Mouse (Mus musculus): ENCODE data around the gene Abhd17c. TPM values are rescaled to one million over a fixed set of nuclear protein-coding genes. Genes with fewer than 3 reads are reported as not detected.
A peak's percentile ranks its signal among the peaks of the same experiment; 100 is the strongest.

Gene Abhd17c
- total and polyA plus RNA-seq, 2 experiments from 2014 or later: 67.4 to 89.7 TPM

GRCm38 (mm10) chr7:84153821-84154220 is 2.1 kb upstream of the Abhd17c start:
- ATAC-seq: no peak
- 89% methylated on average over 4 of the region's 4 CpGs for WGBS

GRCm38 (mm10) chr7:84152821-84153220 is 1.1 kb upstream of the Abhd17c start:
- peak overlapping the region; percentile 88; the same call in 1 of the 2 replicates for H3K4me2 ChIP-seq (ENCODE audit: low read depth, low read length)

More at GRCm38 (mm10) chr7:84153821-84154220, 2.1 kb upstream of the Abhd17c start:
- H3K4me3 ChIP-seq (ENCODE audit: low read length): no peak overlapping the region
- TF ChIP-seq CTCF (IDR thresholded peaks at IDR 0.05; ENCODE audit: low read depth): no peak
- no peak overlapping the region for H3K4me2 ChIP-seq (ENCODE audit: low read depth, low read length)
- H3K9ac ChIP-seq (replicated peaks; ENCODE audit: low read length): no peak overlapping the region
- no peak for DNase-seq (ENCODE audit: low spot score)
- H3K27me3 ChIP-seq (ENCODE audit: insufficient read depth, low read length): no peaks in the 10 kb centered on the region
- H3K9me3 ChIP-seq (ENCODE audit: low read length): no peaks in the 10 kb centered on the region
- H3K36me3 ChIP-seq (ENCODE audit: insufficient read depth, low read length): no peaks in the 10 kb centered on the region
- H3K4me1 ChIP-seq (ENCODE audit: insufficient read depth, low read length): peaks cover 15% of the 10 kb centered on the region
- no peak overlapping the region for H3K27ac ChIP-seq

GRCm38 (mm10) chr7:84152374-84152773 is 681 bp upstream of the Abhd17c start:
- ATAC-seq (no peak), DNase-seq (ENCODE audit: low spot score) (no peak)
- peaks cover 15% of the 10 kb centered on the region for H3K4me1 ChIP-seq (ENCODE audit: insufficient read depth, low read length)
- peak overlapping the region; percentile 92 for H3K4me3 ChIP-seq (ENCODE audit: low read length)
- H3K27ac ChIP-seq: no peak overlapping the region
- WGBS: 50% methylated on average over 6 of the region's 6 CpGs
- H3K9me3 ChIP-seq (ENCODE audit: low read length): no peaks in the 10 kb centered on the region
- H3K36me3 ChIP-seq (ENCODE audit: insufficient read depth, low read length): no peaks in the 10 kb centered on the region
- peak overlapping the region; percentile 88 for H3K4me2 ChIP-seq (ENCODE audit: low read depth, low read length)
- TF ChIP-seq CTCF (IDR thresholded peaks at IDR 0.05; ENCODE audit: low read depth): no peak
- H3K9ac ChIP-seq (replicated peaks; ENCODE audit: low read length): peak overlapping the region; percentile 87
- H3K27me3 ChIP-seq (ENCODE audit: insufficient read depth, low read length): no peaks in the 10 kb centered on the region

More at GRCm38 (mm10) chr7:84152821-84153220, 1.1 kb upstream of the Abhd17c start:
- ATAC-seq (no peak), DNase-seq (ENCODE audit: low spot score) (no peak)
- Histone ChIP-seq H3K9ac (replicated peaks; ENCODE audit: low read length) (no peak overlapping the region), H3K4me3 (ENCODE audit: low read length) (peak overlapping the region; percentile 92; the same call in 1 of the 2 replicates), H3K27ac (no peak overlapping the region), H3K4me1 (ENCODE audit: insufficient read depth, low read length) (peaks cover 15% of the 10 kb centered on the region), H3K36me3 (ENCODE audit: insufficient read depth, low read length) (no peaks in the 10 kb centered on the region), H3K9me3 (ENCODE audit: low read length) (no peaks in the 10 kb centered on the region), H3K27me3 (ENCODE audit: insufficient read depth, low read length) (no peaks in the 10 kb centered on the region)
- 71% methylated on average over 4 of the region's 4 CpGs for WGBS
- TF ChIP-seq CTCF (IDR thresholded peaks at IDR 0.05; ENCODE audit: low read depth): no peak

- under 1% methylated on average over 42 of the region's 55 CpGs for WGBS
- H3K27ac ChIP-seq: peak overlapping the region; percentile 95
- peak overlapping the region; percentile 87 for H3K9ac ChIP-seq (replicated peaks; ENCODE audit: low read length)
- H3K4me3 ChIP-seq (ENCODE audit: low read length): peak overlapping the region; percentile 92
- H3K27me3 ChIP-seq (ENCODE audit: insufficient read depth, low read length): no peaks in the 10 kb centered on the region
- no peaks in the 10 kb centered on the region for H3K9me3 ChIP-seq (ENCODE audit: low read length)
- H3K4me2 ChIP-seq (ENCODE audit: low read depth, low read length): peak overlapping the region; percentile 88
- no peaks in the 10 kb centered on the region for H3K36me3 ChIP-seq (ENCODE audit: insufficient read depth, low read length)
- no peak for TF ChIP-seq CTCF (IDR thresholded peaks at IDR 0.05; ENCODE audit: low read depth)
- DNase-seq (ENCODE audit: low spot score) (peak; percentile 98), ATAC-seq (peak; percentile 96)
- peaks cover 15% of the 10 kb centered on the region for H3K4me1 ChIP-seq (ENCODE audit: insufficient read depth, low read length)
Measured at GRCm38 (mm10) chr7:84151960-84152334, 254 bp upstream of the Abhd17c start.

GRCm38 (mm10) chr7:84150361-84151000 is 1.2 kb downstream of the Abhd17c start:
- Histone ChIP-seq H3K27me3 (ENCODE audit: insufficient read depth, low read length) (no peaks in the 10 kb centered on the region), H3K4me1 (ENCODE audit: insufficient read depth, low read length) (peaks cover 15% of the 10 kb centered on the region)

GRCm38 (mm10) chr7:84149821-84150220 is 1.9 kb downstream of the Abhd17c start:
- 67% methylated on average over 4 of the region's 4 CpGs for WGBS
- H3K27me3 ChIP-seq (ENCODE audit: insufficient read depth, low read length): no peaks in the 10 kb centered on the region
- H3K36me3 ChIP-seq (ENCODE audit: insufficient read depth, low read length): no peaks in the 10 kb centered on the region
- ATAC-seq: no peak
- H3K9me3 ChIP-seq (ENCODE audit: low read length): no peaks in the 10 kb centered on the region
- H3K4me3 ChIP-seq (ENCODE audit: low read length): peak overlapping the region; percentile 92
- H3K4me2 ChIP-seq (ENCODE audit: low read depth, low read length): peak overlapping the region; percentile 88
- DNase-seq (ENCODE audit: low spot score): no peak
- TF ChIP-seq CTCF (IDR thresholded peaks at IDR 0.05; ENCODE audit: low read depth): no peak
- peak overlapping the region; percentile 14; the same call in 1 of the 2 replicates for H3K9ac ChIP-seq (replicated peaks; ENCODE audit: low read length)
- H3K27ac ChIP-seq: no peak overlapping the region
- H3K4me1 ChIP-seq (ENCODE audit: insufficient read depth, low read length): peaks cover 15% of the 10 kb centered on the region

More at GRCm38 (mm10) chr7:84150361-84151000, 1.2 kb downstream of the Abhd17c start:
- ATAC-seq (no peak), DNase-seq (ENCODE audit: low spot score) (no peak)
- Histone ChIP-seq H3K9ac (replicated peaks; ENCODE audit: low read length) (peak overlapping the region; percentile 87), H3K36me3 (ENCODE audit: insufficient read depth, low read length) (no peaks in the 10 kb centered on the region), H3K9me3 (ENCODE audit: low read length) (no peaks in the 10 kb centered on the region), H3K27ac (peak overlapping the region; percentile 95; the same call in 1 of the 2 replicates), H3K4me3 (ENCODE audit: low read length) (peak overlapping the region; percentile 92), H3K4me2 (ENCODE audit: low read depth, low read length) (peak overlapping the region; percentile 88)
- 6% methylated on average over 13 of the region's 13 CpGs for WGBS
- TF ChIP-seq CTCF (IDR thresholded peaks at IDR 0.05; ENCODE audit: low read depth): no peak

- WGBS: 88% methylated on average over 3 of the region's 3 CpGs
- peaks cover 15% of the 10 kb centered on the region for H3K4me1 ChIP-seq (ENCODE audit: insufficient read depth, low read length)
Measured at GRCm38 (mm10) chr7:84148896-84149295, 2.8 kb downstream of the Abhd17c start.

More at GRCm38 (mm10) chr7:84148896-84149295, 2.8 kb downstream of the Abhd17c start:
- H3K9me3 ChIP-seq (ENCODE audit: low read length): no peaks in the 10 kb centered on the region
- no peak for TF ChIP-seq CTCF (IDR thresholded peaks at IDR 0.05; ENCODE audit: low read depth)
- H3K36me3 ChIP-seq (ENCODE audit: insufficient read depth, low read length): no peaks in the 10 kb centered on the region
- DNase-seq (ENCODE audit: low spot score) (no peak), ATAC-seq (no peak)
- no peak overlapping the region for H3K27ac ChIP-seq
- no peaks in the 10 kb centered on the region for H3K27me3 ChIP-seq (ENCODE audit: insufficient read depth, low read length)
- H3K4me3 ChIP-seq (ENCODE audit: low read length): no peak overlapping the region
- no peak overlapping the region for H3K9ac ChIP-seq (replicated peaks; ENCODE audit: low read length)
- peak overlapping the region; percentile 88; the same call in 1 of the 2 replicates for H3K4me2 ChIP-seq (ENCODE audit: low read depth, low read length)
